Mouse (Mus musculus): ENCODE data around the gene Abcc3.

Abcc3 gene

DNA sequence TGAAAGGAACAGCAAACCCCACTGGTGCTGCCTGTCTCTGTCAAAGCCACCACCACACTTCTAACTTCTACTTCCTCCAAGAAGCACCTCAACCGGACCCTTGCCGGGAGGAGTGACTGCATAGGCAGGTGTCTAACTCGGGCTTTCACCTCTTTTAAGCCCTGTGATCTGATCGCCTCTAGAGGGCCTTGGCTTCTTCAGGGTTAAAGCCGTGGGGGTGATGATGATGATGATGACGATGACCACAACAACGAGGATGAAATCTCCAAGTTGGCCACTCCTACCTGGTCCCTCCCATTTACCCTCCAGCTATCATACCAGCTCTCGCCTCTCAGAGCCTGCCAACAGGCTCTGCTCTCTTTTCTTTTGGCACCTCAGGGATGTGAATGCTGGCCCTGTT lies 13.1 kb downstream of the Abcc3 start:
- ChIA-PET CTCF (no interaction called here), POLR2A (interaction anchor here in 2 of 4 experiments (0.7 to 2.1 kb wide), 3 partner anchors 11 to 54 kb away, joined by 3 to 4 read pairs (median 4); no protein-coding TSS in a partner anchor)

DNA sequence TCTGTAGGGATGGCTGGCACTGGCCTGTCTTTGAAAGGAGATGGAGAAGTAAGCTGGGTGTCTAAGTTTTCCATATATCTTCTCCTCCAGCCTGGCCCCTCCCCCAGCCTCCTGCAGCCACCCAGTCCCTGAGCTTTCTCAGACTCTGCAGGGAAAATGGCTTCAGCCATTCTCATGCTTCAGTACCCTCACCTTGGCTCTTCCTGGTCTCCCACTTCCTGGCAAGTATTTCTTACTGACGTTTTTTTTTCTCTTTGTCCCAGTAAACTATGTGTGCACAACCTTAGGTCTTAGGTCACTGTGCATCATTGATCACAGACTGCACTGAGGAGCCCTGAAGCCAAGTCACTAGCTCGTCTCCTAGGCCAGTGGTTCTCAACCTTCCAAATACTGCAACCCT lies 13.7 kb downstream of the Abcc3 start:
- CTCF ChIA-PET, result no interaction called here
- POLR2A ChIA-PET, result interaction anchor here in 2 of 4 experiments (0.6 to 2.1 kb wide), 3 partner anchors 10 to 51 kb away, joined by 3 to 4 read pairs (median 4); no protein-coding TSS in a partner anchor

DNA sequence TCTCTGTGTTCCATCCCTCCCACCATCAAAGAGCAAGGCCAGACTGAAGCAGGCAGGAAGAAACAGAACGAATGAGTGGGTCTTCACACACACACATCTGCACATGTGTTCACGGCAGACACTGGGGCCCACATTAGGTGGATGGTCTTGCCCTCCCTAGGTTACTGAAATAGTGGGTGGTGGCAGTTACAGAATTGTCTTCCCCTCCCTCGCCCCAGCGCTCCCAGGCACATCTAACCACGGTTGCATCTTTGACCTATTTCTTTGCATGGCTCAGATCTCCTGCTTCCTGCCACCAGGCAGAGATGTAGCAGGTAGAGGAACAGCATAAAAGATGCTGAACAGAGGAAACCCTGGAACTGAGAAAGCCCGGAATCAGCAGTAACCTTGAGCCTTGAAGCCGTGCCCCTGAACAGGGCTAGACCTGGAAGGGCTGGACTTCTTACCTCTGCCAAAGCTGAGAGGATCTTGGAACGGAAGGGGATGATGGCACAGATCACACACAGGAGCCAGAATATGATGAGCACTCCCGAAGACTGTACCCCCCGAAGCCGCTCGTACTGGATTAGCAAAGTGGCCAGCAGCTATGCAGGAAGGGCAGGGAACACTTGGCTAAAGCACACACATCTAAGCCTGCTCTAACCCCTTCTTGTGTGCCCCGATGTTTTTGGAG lies 18.4 kb downstream of the Abcc3 start:
- ChIA-PET POLR2A (interaction anchor here in 1 of 4 experiments (0.5 to 1.2 kb wide), 2 partner anchors 17 to 284 kb away, joined by 3 to 5 read pairs; no protein-coding TSS in a partner anchor), CTCF (no interaction called here)

DNA sequence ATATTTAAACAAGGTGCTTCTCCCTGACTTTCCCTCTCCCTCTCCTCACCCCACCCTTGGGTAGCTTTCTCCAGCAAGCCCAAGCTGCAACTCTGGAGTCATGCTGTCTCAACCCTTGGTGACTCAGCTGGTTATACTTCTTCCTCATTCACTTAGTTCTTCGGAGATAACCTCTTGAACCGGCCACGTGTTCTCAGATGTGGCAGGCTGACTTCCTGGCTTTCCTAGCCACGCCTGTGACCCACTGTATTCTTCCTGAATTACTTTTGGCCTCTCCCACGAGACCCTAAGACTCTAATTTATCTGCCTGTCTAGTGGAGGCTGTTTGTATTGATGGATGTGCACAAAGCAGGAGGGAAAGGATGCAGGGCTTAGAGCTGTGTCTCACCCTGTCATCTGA lies 22.0 kb downstream of the Abcc3 start:
- ChIA-PET POLR2A (interaction anchor here in 3 of 4 experiments (0.6 to 2.3 kb wide), 10 partner anchors 8 to 399 kb away, joined by 3 to 11 read pairs (median 4); partner anchors contain the start of genes Ankrd40 (in 1 of the 3) and Tob1 (in 1 of the 3)), CTCF (interaction anchor here (0.5 to 1.2 kb wide), 5 partner anchors 7 to 662 kb away, joined by 3 to 7 read pairs (median 4); partner anchors contain the start of gene Spata20 (in 1 of the 4))

DNA sequence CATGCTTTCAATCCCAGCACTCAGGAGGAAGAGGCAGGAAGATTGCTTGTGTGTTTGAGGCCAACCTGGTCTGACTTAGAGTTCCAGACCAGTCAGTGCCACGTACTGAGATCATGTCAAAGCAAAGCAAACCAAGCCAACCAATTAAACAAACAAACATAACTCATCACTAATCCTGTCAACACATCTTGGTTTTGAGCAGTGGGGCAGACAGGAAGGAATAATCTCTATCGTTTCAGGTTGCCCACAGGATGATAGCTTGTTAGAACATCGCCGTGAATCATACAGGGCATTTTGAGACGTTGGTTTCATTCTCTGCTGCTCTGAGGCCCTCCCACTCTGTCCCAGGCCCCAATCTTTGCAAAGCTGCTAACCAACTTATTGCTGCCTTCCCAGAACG lies 22.8 kb downstream of the Abcc3 start:
- ChIA-PET POLR2A (interaction anchor here in 1 of 4 experiments (0.6 to 1.3 kb wide), 2 partner anchors 76 to 398 kb away, joined by 3 read pairs; no protein-coding TSS in a partner anchor), CTCF (interaction anchor here in 1 of 4 experiments (1.2 kb wide), 1 partner anchor 116 kb away, joined by 4 read pairs; the partner anchor contains the start of gene Spata20)

DNA sequence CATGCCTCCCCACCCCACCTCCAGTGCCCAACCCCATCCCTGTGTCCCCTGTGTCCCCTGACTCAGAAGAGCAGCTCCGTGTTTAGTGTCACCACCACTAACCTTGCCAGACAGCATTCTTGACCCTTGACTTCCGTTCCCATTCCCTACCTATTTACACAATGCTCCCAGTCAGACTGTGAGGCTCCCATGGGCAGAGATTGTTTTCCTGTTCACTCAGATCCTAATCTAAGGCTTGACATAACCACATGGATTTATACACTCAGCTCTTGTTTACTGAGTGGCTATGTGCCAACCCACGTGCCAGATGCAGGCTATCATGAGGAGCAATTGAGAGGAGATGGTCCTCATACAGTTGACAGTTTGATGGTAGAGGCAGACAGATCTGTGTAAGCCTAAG lies 27.5 kb downstream of the Abcc3 start:
- CTCF ChIA-PET, result interaction anchor here in 1 of 4 experiments (0.6 kb wide), 2 partner anchors 605 to 622 kb away, joined by 3 to 4 read pairs; no protein-coding TSS in a partner anchor
- POLR2A ChIA-PET, result no interaction called here

DNA sequence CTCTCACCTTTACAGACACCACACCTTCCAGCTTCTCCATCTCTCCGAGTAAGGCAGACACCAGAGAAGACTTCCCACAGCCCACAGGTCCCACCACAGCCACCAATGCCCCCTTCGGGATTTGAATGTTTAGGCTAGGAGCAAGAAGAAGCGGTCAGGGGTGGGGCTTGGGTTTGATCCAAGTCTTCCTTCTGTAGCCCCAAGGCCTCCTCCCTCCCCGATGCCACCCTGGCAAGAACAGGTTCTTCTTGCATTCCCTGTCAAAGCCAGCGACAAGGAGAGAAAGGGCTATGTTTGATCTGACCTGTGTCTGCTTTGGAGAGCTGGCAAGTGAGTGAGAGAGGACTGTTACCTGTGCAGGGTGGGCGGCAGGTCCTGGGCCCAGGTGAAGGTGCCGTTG lies 29.1 kb downstream of the Abcc3 start:
- ChIA-PET POLR2A (interaction anchor here in 1 of 4 experiments (2.0 kb wide), 1 partner anchor 8 kb away, joined by 11 read pairs; no protein-coding TSS in a partner anchor), CTCF (interaction anchor here in 3 of 4 experiments (0.6 to 0.9 kb wide), 4 partner anchors 7 to 167 kb away, joined by 3 to 10 read pairs (median 3); no protein-coding TSS in a partner anchor)

DNA sequence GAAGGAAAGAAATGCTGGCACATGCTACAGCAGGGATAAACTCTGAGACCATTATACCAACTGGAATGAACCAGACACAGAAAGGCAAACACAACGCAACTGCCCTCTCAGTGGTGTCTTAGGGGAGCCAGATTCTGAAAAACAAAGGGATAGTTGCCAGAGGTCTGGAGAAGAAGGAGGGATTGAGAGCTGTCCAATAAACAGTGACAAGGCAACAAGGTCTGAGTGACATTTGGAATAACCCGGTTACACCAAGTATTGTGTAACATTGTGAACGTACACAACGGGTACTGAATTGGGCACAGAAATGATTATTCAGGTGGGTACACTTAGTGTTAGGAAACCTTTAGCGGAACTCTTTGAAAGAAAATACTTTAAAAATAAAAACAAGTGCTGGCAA lies 30.7 kb downstream of the Abcc3 start:
- ChIA-PET CTCF (no interaction called here), POLR2A (interaction anchor here in 1 of 4 experiments (2.0 kb wide), 1 partner anchor 10 kb away, joined by 11 read pairs; no protein-coding TSS in a partner anchor)

DNA sequence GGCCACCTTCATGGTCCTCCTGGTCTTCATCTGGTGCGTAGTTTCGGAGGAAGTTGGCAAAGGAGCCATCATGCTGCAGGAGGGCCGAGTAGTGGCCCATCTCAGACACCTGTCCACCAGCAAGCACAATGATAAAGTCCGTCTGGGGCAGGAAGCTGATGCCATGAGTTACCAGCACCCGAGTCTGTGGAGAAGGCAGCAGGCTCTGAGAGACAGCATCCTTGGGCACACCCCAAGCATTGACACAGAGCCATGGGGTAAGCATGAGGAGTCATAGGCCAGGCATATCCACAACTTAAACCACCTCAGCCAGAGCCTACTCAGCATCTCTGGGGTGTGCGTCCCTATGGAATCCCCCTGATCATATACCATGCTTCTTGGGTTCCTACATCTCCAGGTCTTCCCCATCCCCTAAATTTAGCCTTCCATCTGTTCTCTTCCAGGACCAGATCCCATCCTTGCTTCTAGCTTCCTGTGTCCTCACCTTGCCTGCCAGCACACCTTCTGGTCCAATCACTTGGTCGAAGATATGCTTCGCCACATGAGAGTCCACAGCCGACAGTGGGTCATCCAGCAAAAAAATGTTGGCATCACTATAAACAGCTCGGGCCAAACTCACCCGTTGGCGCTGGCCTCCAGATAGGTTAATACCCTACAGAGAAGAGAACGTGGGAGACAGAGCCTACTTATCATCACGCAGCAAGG lies 31.5 kb downstream of the Abcc3 start:
- POLR2A ChIA-PET, result interaction anchor here in 1 of 4 experiments (2.0 kb wide), 1 partner anchor 10 kb away, joined by 11 read pairs; no protein-coding TSS in a partner anchor
- CTCF ChIA-PET, result interaction anchor here in 1 of 4 experiments (0.6 kb wide), 1 partner anchor 49 kb away, joined by 3 read pairs; no protein-coding TSS in a partner anchor

DNA sequence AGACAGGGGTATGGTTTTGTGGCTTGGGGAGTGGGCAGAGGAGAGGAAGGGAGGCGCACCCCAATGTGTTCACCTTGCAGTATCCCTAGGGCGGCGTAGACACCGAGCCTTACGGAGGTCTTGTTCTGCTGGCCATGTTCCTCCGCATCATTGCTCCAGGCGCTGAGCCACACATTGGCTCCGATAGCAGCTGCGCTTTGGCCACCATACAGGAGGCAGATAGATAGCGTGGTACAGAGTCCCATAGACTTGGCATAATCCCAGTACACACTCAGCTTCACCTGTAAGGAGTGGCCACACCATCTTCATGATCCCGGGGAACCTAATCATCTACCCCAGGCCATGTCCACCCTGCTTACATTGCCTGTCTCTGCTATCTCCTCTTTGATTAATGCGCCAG lies 33.6 kb downstream of the Abcc3 start:
- ChIA-PET CTCF (interaction anchor here in 1 of 4 experiments (1.4 kb wide), 1 partner anchor 127 kb away, joined by 3 read pairs; the partner anchor contains the start of gene Spata20), POLR2A (interaction anchor here (0.5 to 1.8 kb wide), 9 partner anchors 8 to 191 kb away, joined by 3 to 7 read pairs (median 4); partner anchors contain the start of gene Ankrd40 (in 1 of the 4))

DNA sequence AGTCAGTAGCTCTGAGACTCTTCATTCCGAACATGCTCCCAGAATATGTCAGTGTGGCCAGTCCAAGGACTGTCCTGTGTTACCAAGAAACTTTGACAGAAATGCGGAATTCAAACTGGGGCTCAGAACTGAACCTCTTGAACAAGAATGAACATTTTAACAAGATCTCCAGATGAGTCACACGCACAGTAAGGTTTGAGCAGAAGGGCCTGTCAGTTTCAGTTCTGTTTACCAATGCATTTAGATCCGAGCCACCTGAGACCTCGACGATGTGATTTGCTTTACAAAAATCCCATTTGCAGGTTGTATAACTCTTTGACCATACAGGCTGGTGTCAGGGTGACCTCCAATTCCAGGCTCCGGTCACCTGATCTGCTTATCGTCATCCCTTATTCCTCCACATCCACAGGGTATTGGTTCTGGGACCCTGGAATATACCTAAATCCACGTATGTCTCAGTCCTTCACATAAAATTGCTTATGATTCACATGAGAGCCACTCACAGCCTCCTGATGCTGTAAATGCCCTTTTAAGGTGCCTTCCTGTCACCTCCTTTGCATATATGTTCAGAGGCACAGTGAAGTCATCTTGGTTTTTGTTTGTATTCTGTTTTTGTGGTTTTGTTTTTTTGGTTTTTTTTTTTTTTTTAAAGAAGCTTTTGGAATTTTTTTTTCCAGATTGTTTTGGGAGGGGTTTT lies 37.1 kb downstream of the Abcc3 start:
- CTCF ChIA-PET, result interaction anchor here in 2 of 4 experiments (0.5 to 0.6 kb wide), 2 partner anchors 637 to 648 kb away, joined by 5 to 6 read pairs; no protein-coding TSS in a partner anchor
- POLR2A ChIA-PET, result no interaction called here

DNA sequence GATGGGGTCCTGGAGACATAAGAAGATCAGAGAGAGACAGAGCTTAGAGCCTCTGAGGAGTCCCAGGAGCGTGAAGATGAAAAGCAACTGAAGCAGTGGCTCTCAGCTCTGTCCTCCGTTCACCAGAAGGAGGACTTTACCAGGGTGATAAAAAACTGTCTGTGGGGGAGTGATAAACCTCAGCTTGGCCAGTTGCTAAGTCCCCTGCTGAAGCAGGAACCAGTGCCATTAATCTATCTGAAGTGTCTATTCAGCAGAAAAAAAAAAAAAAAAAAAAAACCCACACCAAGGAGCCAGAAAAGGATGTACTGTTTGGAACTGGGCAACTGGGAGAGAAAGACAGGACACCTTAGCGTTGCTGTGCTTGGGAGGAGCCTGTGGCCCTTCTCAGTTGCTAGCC lies 41.7 kb downstream of the Abcc3 start:
- POLR2A ChIA-PET, result interaction anchor here in 3 of 4 experiments (0.6 to 3.2 kb wide), 17 partner anchors 8 to 1283 kb away, joined by 3 to 14 read pairs (median 4); partner anchors contain the start of genes Tob1 (in 2 of the 3), Abcc3 (in 1 of the 3) and Luc7l3 (in 1 of the 3)
- CTCF ChIA-PET, result interaction anchor here in 3 of 4 experiments (0.6 to 3.3 kb wide), 8 partner anchors 10 to 198 kb away, joined by 4 to 17 read pairs (median 8); partner anchors contain the start of genes Spata20 (in 2 of the 3) and Rsad1 (in 1 of the 3)

DNA sequence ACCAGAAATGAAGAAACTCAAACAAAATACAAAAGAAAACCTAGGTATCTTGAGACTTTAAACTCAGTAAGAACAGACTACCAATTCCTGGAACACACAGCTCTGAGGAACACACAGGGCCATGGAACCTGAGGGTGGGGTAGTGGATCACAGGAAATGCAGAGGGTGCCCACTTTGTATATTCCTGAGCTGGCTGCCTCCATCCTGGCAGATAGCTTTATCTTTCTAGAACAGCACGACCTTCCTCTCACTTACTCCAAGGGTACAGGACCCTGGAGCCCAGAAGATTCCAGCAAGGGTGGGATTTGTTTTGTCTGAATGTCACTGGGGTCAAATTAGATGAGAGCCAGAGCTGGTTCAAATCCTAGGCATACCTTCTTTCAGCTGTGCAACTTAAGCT lies 42.5 kb downstream of the Abcc3 start:
- ChIA-PET POLR2A (interaction anchor here in 2 of 4 experiments (0.7 to 3.2 kb wide), 17 partner anchors 9 to 283 kb away, joined by 3 to 14 read pairs (median 4); partner anchors contain the start of genes Abcc3 (in 2 of the 2), Tob1 (in 2 of the 2), Ankrd40 (in 1 of the 2) and Luc7l3 (in 1 of the 2)), CTCF (interaction anchor here in 3 of 4 experiments (0.6 to 3.3 kb wide), 14 partner anchors 9 to 430 kb away, joined by 3 to 17 read pairs (median 4); partner anchors contain the start of genes Spata20 (in 3 of the 3) and Rsad1 (in 1 of the 3))

DNA sequence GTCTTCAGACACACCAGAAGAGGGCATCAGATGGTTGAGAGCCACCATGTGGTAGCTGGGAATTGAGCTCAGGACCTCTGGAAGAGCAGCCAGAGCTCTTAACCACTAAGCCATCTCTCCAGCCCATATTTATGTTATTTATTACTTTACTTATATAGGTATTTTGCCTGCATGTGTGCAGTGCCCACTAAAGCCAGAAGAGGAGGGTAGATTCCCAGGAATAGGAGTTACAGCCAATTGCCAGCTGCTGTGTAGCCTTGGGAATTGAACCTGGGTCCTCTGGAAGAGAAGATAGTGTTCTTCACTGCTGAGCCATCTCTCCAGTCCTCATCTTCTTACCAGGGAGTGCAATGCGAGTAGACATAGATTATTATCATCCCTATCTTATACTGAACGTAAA lies 43.0 kb downstream of the Abcc3 start:
- POLR2A ChIA-PET, result interaction anchor here in 3 of 4 experiments (0.7 to 3.2 kb wide), 15 partner anchors 9 to 364 kb away, joined by 3 to 14 read pairs (median 4); partner anchors contain the start of genes Abcc3 (in 2 of the 3), Ankrd40 (in 1 of the 3), Luc7l3 (in 1 of the 3) and Spata20 (in 1 of the 3)
- CTCF ChIA-PET, result interaction anchor here in 3 of 4 experiments (0.6 to 3.3 kb wide), 17 partner anchors 9 to 431 kb away, joined by 3 to 17 read pairs (median 5); partner anchors contain the start of genes Spata20 (in 3 of the 3) and Rsad1 (in 1 of the 3)

DNA sequence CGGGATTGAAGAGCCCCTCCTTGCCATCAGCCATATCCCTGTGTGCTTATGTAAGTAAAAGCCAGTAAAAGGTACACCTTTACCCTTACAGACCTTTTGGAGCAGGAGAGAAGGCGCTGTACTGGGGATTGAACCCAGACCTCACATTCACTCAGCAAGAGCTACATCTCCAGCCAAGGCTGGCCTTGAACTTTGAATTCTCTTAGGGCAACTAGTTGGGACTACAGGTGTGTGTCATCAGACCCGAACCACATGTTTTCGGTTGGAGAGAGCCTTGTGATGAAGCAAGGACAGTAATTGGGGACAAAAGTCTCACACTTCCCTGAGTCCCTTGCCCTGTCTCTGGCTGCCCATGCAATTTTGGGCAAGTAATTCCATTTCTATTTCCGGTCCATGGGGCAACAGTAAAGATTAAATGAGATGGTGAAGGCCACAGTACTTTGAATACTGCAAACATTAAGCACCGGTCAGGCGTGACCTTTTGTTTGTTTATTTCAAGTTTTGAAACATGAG lies 45.7 kb downstream of the Abcc3 start:
- ChIA-PET POLR2A (interaction anchor here in 1 of 4 experiments (0.5 to 1.2 kb wide), 3 partner anchors 20 to 52 kb away, joined by 3 to 4 read pairs (median 3); partner anchors contain the start of gene Ankrd40), CTCF (interaction anchor here in 1 of 4 experiments (0.6 kb wide), 1 partner anchor 17 kb away, joined by 3 read pairs; no protein-coding TSS in a partner anchor)

DNA sequence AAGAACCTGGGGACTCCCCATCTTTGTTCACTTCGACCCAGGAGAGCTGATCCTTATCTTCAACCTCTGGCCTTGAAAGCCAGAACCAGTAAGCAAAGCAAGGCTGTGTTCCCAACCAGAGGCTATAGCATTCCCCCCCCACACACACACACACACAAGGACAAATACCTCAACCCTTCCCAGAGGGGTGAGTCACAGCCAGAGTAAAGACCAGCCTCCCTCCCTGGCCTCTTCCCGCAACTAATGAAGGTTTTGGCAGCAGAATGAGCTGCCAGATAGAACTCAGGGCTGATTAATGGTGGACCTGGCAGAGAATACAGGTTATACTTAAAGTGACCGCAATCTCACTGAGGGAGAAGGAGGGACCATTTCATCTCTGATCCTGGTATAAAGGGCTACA lies 46.2 kb downstream of the Abcc3 start:
- POLR2A ChIA-PET, result interaction anchor here in 1 of 4 experiments (0.6 to 1.6 kb wide), 4 partner anchors 12 to 305 kb away, joined by 3 to 4 read pairs (median 3); partner anchors contain the start of gene Ankrd40
- CTCF ChIA-PET, result no interaction called here

DNA sequence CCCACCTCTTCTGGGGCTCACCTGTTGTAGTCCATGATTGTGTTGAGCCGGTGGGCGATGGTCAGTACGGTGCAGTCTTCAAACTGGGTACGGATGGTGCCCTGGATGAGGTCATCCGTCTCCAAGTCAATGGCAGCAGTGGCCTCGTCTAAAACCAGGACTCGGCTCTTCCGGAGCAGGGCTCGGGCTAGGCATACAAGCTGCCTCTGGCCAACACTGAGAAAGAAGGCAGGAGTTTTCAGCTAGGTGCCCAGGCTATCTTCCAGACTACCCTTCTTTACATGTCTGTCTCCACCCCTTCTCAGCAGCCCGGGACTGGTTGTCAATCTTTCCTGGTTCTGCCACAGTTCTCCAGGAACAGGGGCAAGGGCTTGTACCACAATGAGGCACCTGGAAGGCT lies 46.9 kb downstream of the Abcc3 start:
- POLR2A ChIA-PET, result interaction anchor here in 2 of 4 experiments (0.6 to 1.6 kb wide), 5 partner anchors 13 to 304 kb away, joined by 3 to 4 read pairs (median 3); partner anchors contain the start of gene Ankrd40 (in 1 of the 2)
- CTCF ChIA-PET, result interaction anchor here in 1 of 4 experiments (0.5 kb wide), 1 partner anchor 61 kb away, joined by 9 read pairs; no protein-coding TSS in a partner anchor
